Mouse (Mus musculus) MEL (cell line): Measurements from ENCODE around the gene E130308A19Rik. TPM values are rescaled to one million over a fixed set of nuclear protein-coding genes. Genes with fewer than 3 reads are reported as not detected.

Experiments used
- DNase-seq: peaks from one replicate; pipeline ENCODE4 v3.0.0; 2011; ENCODE audit warnings: low read depth, low spot score
- H3K27ac ChIP-seq: 2 replicates; pipeline ENCODE4 v1.5.1; 2012; ENCODE audit warnings: low read depth, mild to moderate bottlenecking, control low read depth, low read length, moderate library complexity; ENCODE audit not compliant: control insufficient read depth
- H3K27me3 ChIP-seq, 2 experiments: fragments of 150-350 bp in 1 of 2; sonication (generic) in 1 of 2; 2 replicates each; pipeline ENCODE4 v1.6.1; 2012; ENCODE audit warnings: low read length in 2 of 2, mild to moderate bottlenecking in 2 of 2, improper control_type of control experiment in 1 of 2, moderate library complexity in 1 of 2; ENCODE audit not compliant: insufficient read depth in 2 of 2, control insufficient read depth in 1 of 2
- H3K36me3 ChIP-seq, 2 experiments: 2 replicates each; pipeline ENCODE4 v1.6.1; 2012 to 2014; ENCODE audit warnings: low read length in 2 of 2, improper control_type of control experiment in 1 of 2, inconsistent platforms in 1 of 2, mild to moderate bottlenecking in 1 of 2; ENCODE audit not compliant: insufficient read depth in 2 of 2, control insufficient read depth in 1 of 2
- H3K4me1 ChIP-seq, 2 experiments: fragments of 150-350 bp in 1 of 2; sonication (generic) in 1 of 2; 2 replicates each; pipeline ENCODE4 v1.6.1; 2012; ENCODE audit warnings: low read length in 2 of 2, improper control_type of control experiment in 1 of 2, mild to moderate bottlenecking in 1 of 2; ENCODE audit not compliant: insufficient read depth in 2 of 2, control insufficient read depth in 1 of 2
- H3K4me3 ChIP-seq, 2 experiments: fragments of 150-350 bp in 1 of 2; sonication (generic) in 1 of 2; 2 replicates each; pipeline ENCODE4 v1.5.1; 2012; ENCODE audit warnings: low read depth in 2 of 2, low read length in 2 of 2, mild to moderate bottlenecking in 2 of 2, moderate library complexity in 2 of 2, control low read depth in 1 of 2, improper control_type of control experiment in 1 of 2; ENCODE audit not compliant: control insufficient read depth in 1 of 2, insufficient read depth in 1 of 2
- H3K79me2 ChIP-seq: 2 replicates; pipeline ENCODE4 v1.6.1; 2012; ENCODE audit warnings: mild to moderate bottlenecking, low read length, moderate library complexity; ENCODE audit not compliant: control insufficient read depth, poor library complexity, insufficient read depth
- H3K9ac ChIP-seq: 2 replicates; pipeline ENCODE4 v1.6.1; 2012; ENCODE audit warnings: low read depth, mild to moderate bottlenecking, control low read depth, low read length, moderate library complexity; ENCODE audit not compliant: control insufficient read depth, poor library complexity, severe bottlenecking
- H3K9me3 ChIP-seq: fragments of 150-350 bp; sonication (generic); replicated peaks from 2 replicates; pipeline ENCODE4 v1.6.1; 2012; ENCODE audit warnings: mild to moderate bottlenecking, low read length, improper control_type of control experiment, moderate library complexity; ENCODE audit not compliant: insufficient read depth
- CHD2 ChIP-seq: IDR thresholded peaks from 2 replicates; pipeline ENCODE4 v1.6.1; 2011; ENCODE audit warnings: low read length, improper control_type of control experiment
- ELF1 ChIP-seq: IDR thresholded peaks from 2 replicates; pipeline ENCODE4 v1.6.1; 2014; ENCODE audit warnings: low read depth, mild to moderate bottlenecking, inconsistent platforms, low read length, improper control_type of control experiment, moderate library complexity
- ETS1 ChIP-seq: IDR thresholded peaks from 2 replicates; pipeline ENCODE4 v1.6.1; 2012; ENCODE audit warnings: low read depth, mild to moderate bottlenecking, inconsistent platforms, low read length, improper control_type of control experiment, moderate library complexity
- JUND ChIP-seq: IDR thresholded peaks from 2 replicates; pipeline ENCODE4 v1.6.1; 2011; ENCODE audit warnings: low read depth, mild to moderate bottlenecking, improper control_type of control experiment, low read length
- MAFK ChIP-seq: IDR thresholded peaks from 2 replicates; pipeline ENCODE4 v1.6.1; 2011; ENCODE audit warnings: low read depth, mild to moderate bottlenecking, low read length, improper control_type of control experiment, borderline replicate concordance
- MAX ChIP-seq: IDR thresholded peaks from 2 replicates; pipeline ENCODE4 v1.6.1; 2011; ENCODE audit warnings: low read length, improper control_type of control experiment
- MAZ ChIP-seq: IDR thresholded peaks from 2 replicates; pipeline ENCODE4 v1.6.1; 2012; ENCODE audit warnings: low read depth, mild to moderate bottlenecking, inconsistent platforms, low read length, improper control_type of control experiment
- MEF2A ChIP-seq: IDR thresholded peaks from 2 replicates; pipeline ENCODE4 v1.6.1; 2014; ENCODE audit warnings: low read depth, mild to moderate bottlenecking, inconsistent platforms, low read length, improper control_type of control experiment; ENCODE audit not compliant: poor library complexity, insufficient replicate concordance, severe bottlenecking; ENCODE audit errors: extremely low read depth
- MXI1 ChIP-seq: IDR thresholded peaks from 2 replicates; pipeline ENCODE4 v1.6.1; 2011; ENCODE audit warnings: mild to moderate bottlenecking, low read depth, low read length, improper control_type of control experiment
- MYB ChIP-seq: IDR thresholded peaks from 2 replicates; pipeline ENCODE4 v1.6.1; 2011; ENCODE audit warnings: mild to moderate bottlenecking, low read depth, low read length, improper control_type of control experiment
- NELFE ChIP-seq: IDR thresholded peaks from 2 replicates; pipeline ENCODE4 v1.6.1; 2011; ENCODE audit warnings: low read depth, low read length, improper control_type of control experiment
- NRF1 ChIP-seq: IDR thresholded peaks from 2 replicates; pipeline ENCODE4 v1.6.1; 2014; ENCODE audit warnings: low read depth, mild to moderate bottlenecking, inconsistent platforms, low read length, improper control_type of control experiment, moderate library complexity; ENCODE audit not compliant: poor library complexity, insufficient read depth, severe bottlenecking
- RCOR1 ChIP-seq: IDR thresholded peaks from 2 replicates; pipeline ENCODE4 v1.6.1; 2012; ENCODE audit warnings: low read depth, mild to moderate bottlenecking, inconsistent platforms, low read length, improper control_type of control experiment
- SIN3A ChIP-seq: IDR thresholded peaks from 2 replicates; pipeline ENCODE4 v1.6.1; 2012; ENCODE audit warnings: low read length, improper control_type of control experiment, inconsistent platforms
- TCF12 ChIP-seq: IDR thresholded peaks from 2 replicates; pipeline ENCODE4 v1.6.1; 2014; ENCODE audit warnings: low read depth, mild to moderate bottlenecking, inconsistent platforms, low read length, improper control_type of control experiment, moderate library complexity
- ZMIZ1 ChIP-seq: IDR thresholded peaks from 2 replicates; pipeline ENCODE4 v1.6.1; 2012; ENCODE audit warnings: low read depth, mild to moderate bottlenecking, inconsistent platforms, low read length, improper control_type of control experiment, moderate library complexity
- ZNF384 ChIP-seq: IDR thresholded peaks from 2 replicates; pipeline ENCODE4 v1.6.1; 2012; ENCODE audit warnings: low read depth, mild to moderate bottlenecking, inconsistent platforms, low read length, improper control_type of control experiment
- polyA plus RNA-seq, 2 experiments: library from polyadenylated mRNA; stranded (reverse) in 1 of 2; unstranded in 1 of 2; fragments of >175 nt in 1 of 2; fragments of >200 nt in 1 of 2; gene quantifications; 2 replicates each; pipeline versions ENCODE4 v1.2.1 to v1.2.4; 2012; ENCODE audit warnings: low replicate concordance in 2 of 2, low read depth in 1 of 2; ENCODE audit not compliant: insufficient read length in 2 of 2, insufficient read depth in 1 of 2, missing spikeins in 1 of 2
- total RNA-seq: library from RNA; depleted of rRNA; stranded (reverse); fragments of 300-350 nt; gene quantifications from 2 replicates; pipeline ENCODE4 v1.2.3, GENCODE M21; 2012

The E130308A19Rik gene
- total and polyA plus RNA-seq, 3 experiments = 4.0 to 12.5 TPM; not detected in 1

DNA sequence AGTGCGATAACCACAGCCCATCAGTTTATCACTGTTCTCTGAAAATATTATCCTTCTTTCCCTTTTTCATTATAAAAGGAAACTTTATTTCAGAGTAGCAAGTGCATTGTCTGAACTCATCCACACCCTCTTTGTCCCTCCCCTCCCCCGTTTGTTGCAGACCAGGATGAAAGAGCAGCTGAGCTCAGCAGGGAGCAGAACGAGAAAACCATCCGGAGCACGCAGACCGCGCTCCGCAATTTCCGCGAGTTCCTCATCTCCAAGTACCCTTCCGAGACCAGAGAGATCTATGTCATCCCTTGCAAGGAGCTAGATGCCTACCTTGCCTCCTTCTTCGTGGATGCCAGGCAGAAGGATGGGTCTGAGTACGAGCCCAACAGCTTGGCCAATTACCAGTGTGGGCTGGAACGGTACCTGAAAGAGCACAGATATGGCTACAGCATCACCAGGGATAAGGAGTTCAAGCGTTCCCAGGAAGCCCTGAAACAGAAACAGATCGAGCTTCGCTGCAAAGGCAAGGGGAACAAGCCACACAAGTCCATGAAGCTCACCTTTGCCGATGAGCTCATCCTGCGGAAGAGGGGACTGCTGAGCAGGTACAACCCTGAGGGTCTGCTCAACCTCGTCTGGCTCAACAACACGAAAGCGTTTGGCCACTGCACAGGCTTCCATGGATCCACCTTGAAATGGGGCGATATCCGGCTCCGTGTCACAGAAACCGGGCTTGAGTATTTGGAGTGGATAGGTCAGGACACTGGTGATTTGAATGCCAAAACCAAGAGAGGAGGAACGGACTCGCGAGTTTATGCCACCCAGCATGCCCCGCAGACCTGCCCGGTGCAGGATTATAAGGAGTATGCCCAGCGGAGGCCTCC, 93.7 kb downstream of the E130308A19Rik start:
- Histone ChIP-seq H3K27me3 (no peaks in the 10 kb centered on the region), H3K4me3 (no peak overlapping the region), H3K27ac (no peak overlapping the region), H3K79me2 (no peaks in the 10 kb centered on the region), H3K4me1 (peaks cover 0 to 2% of the 10 kb centered on the region in 2 experiments; a peak in 2 of 4 replicates), H3K9me3 (no peaks in the 10 kb centered on the region), H3K36me3 (peaks cover 0 to 5% of the 10 kb centered on the region in 2 experiments; a peak in 2 of 4 replicates), H3K9ac (no peak overlapping the region)
- DNase-seq = no peak
- TF ChIP-seq NELFE (no peak), SIN3A (no peak), NRF1 (no peak), MYB (no peak), RCOR1 (no peak)

DNA sequence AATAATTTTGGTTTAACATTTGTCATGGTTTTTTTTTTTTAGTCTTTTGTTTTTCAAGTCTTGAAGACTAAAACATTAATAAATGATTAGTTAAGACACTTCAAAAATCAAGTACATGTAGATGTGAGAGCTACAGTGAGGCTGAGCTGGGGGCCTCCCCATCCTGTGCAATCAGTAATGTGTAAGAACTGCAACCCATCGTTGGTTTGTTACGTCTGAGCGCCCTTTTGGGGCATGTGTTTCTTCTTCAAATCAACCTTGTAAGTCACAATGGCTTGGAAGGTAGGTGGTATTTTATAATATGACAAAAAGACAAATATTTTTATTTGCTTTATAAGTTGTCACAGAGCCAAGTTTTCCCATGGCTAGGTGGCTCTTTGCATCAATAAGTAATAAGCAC, 95.8 kb downstream of the E130308A19Rik start:
- H3K9ac ChIP-seq = no peak overlapping the region
- no peaks in the 10 kb centered on the region; the same call in 1 of the 2 replicates for H3K79me2 ChIP-seq
- TF ChIP-seq ZNF384 (no peak), MXI1 (no peak), MAFK (no peak), SIN3A (no peak), ETS1 (no peak), MEF2A (no peak), MAX (no peak), ZMIZ1 (no peak), JUND (no peak), TCF12 (no peak), MAZ (no peak), ELF1 (no peak), CHD2 (no peak)
- H3K4me3 ChIP-seq = no peak overlapping the region
- DNase-seq = no peak
- no peak overlapping the region for H3K27ac ChIP-seq
- no peaks in the 10 kb centered on the region for H3K9me3 ChIP-seq
- H3K4me1 ChIP-seq = peaks cover 0 to 2% of the 10 kb centered on the region in 2 experiments; a peak in 2 of 4 replicates
- no peaks in the 10 kb centered on the region for H3K27me3 ChIP-seq
- H3K36me3 ChIP-seq = peaks cover 0 to 12% of the 10 kb centered on the region in 2 experiments; a peak in 2 of 4 replicates
